Mouse (Mus musculus) liver, embryonic 16.5 days (tissue): ENCODE data around the gene Tsen15. TPM values are rescaled to one million over a fixed set of nuclear protein-coding genes. Genes with fewer than 3 reads are reported as not detected.

Experiments used
- ATAC-seq: fragments of 200-750 bp; cut with Nextera tagmentation; 2 replicates; pipeline ENCODE4 v1.8.0; 2017; ENCODE audit warnings: low read depth, mild to moderate bottlenecking, moderate number of reproducible peaks, moderate library complexity
- H3K27ac ChIP-seq: fragments of 300-500 bp; sonication (generic); 2 replicates; pipeline ENCODE4 v1.5.1; 2014; ENCODE audit warnings: mild to moderate bottlenecking, low read length
- H3K27me3 ChIP-seq: fragments of 300-500 bp; sonication (generic); 2 replicates; pipeline ENCODE4 v1.6.1; 2014; ENCODE audit warnings: low read depth, low read length, mixed read lengths; ENCODE audit not compliant: control insufficient read depth, insufficient read depth
- H3K36me3 ChIP-seq: fragments of 300-500 bp; sonication (generic); 2 replicates; pipeline ENCODE4 v1.6.1; 2014; ENCODE audit warnings: mild to moderate bottlenecking; ENCODE audit not compliant: control insufficient read depth, insufficient read depth
- H3K4me1 ChIP-seq: fragments of 300-500 bp; sonication (generic); 2 replicates; pipeline ENCODE4 v1.6.1; 2014; ENCODE audit warnings: low read depth, low read length, mixed read lengths; ENCODE audit not compliant: control insufficient read depth
- H3K4me2 ChIP-seq: fragments of 300-500 bp; sonication (generic); 2 replicates; pipeline ENCODE4 v1.6.1; 2014; ENCODE audit warnings: low read depth, low read length, mixed read lengths
- H3K4me3 ChIP-seq: fragments of 300-500 bp; sonication (generic); 2 replicates; pipeline ENCODE4 v1.5.1; 2014; ENCODE audit warnings: low read depth, mild to moderate bottlenecking, low read length
- H3K9ac ChIP-seq: fragments of 300-500 bp; sonication (generic); 2 replicates; pipeline ENCODE4 v1.6.1; 2014; ENCODE audit warnings: low read depth, low read length
- H3K9me3 ChIP-seq: fragments of 300-500 bp; sonication (generic); replicated peaks from 2 replicates; pipeline ENCODE4 v1.6.1; 2016; ENCODE audit warnings: low read length; ENCODE audit not compliant: control insufficient read depth
- WGBS: fragments of 180-500 bp; shearing (Covaris S2); extraction: QIAGEN DNeasy Blood & Tissue Kit; methylation state at CpG from one replicate; pipeline ENCODE4 v1.1.7; 2014; ENCODE audit not compliant: insufficient replicate concordance; 5-methylcytosine and 5-hydroxymethylcytosine counted together
- polyA plus RNA-seq: library from polyadenylated mRNA; unstranded; fragments of >200 nt; fragmentation: Nextera tagmentation; extraction: Ambion mirVana; gene quantifications from 2 replicates; pipeline ENCODE4 v1.2.1, GENCODE M21; 2015

The Tsen15 gene
- polyA plus RNA-seq, 1 experiment from 2014 or later: 17.6 TPM

DNA sequence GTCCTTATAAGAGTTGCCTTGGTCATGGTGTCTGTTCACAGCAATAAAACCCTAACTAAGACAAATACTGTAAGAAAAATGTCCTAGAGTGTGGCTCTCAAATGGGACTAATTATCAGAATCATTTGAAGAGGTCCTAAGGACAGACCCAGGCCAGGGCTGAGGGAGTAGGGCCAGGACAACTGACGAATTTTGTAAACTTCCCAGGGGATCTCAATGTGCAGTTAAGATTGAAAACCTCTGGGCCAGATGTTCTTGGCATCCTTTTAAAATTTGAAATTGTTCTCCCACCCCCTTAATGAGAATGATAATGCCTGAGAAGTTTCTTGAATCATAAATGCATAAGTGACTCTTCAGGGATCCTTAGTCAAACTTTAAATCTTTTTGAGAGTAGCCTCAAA lies 27.5 kb upstream of the Tsen15 start:
- H3K9ac ChIP-seq: no peak overlapping the region
- ATAC-seq: no peak
- no peaks in the 10 kb centered on the region for H3K27me3 ChIP-seq
- no peaks in the 10 kb centered on the region for H3K36me3 ChIP-seq
- no peaks in the 10 kb centered on the region for H3K4me1 ChIP-seq
- no peaks in the 10 kb centered on the region; the same call in 1 of the 2 replicates for H3K9me3 ChIP-seq
- H3K4me2 ChIP-seq: no peak overlapping the region
- 45% methylated on average over 1 of the region's 1 CpGs for WGBS
- H3K27ac ChIP-seq: no peak overlapping the region
- no peak overlapping the region for H3K4me3 ChIP-seq

DNA sequence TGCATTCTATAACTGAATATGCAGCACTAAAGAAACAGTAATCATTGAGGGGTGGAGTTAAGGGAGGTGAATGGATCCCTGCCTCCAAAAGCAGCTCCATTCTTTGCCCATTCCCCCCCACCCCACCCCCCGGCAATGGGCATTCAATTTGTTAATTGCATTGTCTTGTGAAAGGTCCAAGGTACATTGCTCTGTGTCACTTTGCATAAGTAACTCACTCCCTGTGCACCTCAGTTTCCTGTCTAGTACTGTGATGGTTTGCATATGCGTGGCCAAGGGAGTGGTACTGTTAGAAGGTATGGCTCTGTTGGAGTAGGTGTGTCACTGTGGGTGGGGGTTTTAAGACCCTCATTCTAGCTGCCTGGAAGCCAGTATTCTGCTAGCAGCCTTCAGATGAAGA lies 26.6 kb upstream of the Tsen15 start:
- H3K4me2 ChIP-seq: no peak overlapping the region
- H3K27me3 ChIP-seq: no peaks in the 10 kb centered on the region
- no peak overlapping the region for H3K9ac ChIP-seq
- H3K9me3 ChIP-seq: no peaks in the 10 kb centered on the region; the same call in 1 of the 2 replicates
- no peak for ATAC-seq
- H3K4me3 ChIP-seq: no peak overlapping the region
- H3K36me3 ChIP-seq: no peaks in the 10 kb centered on the region
- no peak overlapping the region for H3K27ac ChIP-seq
- H3K4me1 ChIP-seq: no peaks in the 10 kb centered on the region
- 70% methylated on average over 2 of the region's 2 CpGs for WGBS

DNA sequence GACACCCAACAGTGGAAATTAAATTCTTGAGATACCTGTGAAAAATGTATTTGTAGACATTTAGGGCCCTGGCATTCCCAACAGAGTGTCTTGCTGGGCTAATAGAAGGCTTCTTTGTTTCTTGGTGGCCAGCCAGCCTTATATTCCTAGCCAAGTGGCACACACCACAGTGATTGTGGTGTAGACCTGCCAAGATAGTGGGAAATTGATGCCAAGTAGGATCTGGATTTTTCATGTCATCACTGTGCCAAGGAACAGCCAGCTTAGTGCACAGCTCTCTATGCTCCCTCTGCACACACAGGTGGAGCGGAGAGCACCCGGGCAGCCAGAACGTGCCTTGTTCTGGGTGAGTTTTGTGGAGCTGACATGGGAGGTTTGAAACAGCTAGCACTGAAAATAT lies 24.2 kb upstream of the Tsen15 start:
- 77% methylated on average over 3 of the region's 3 CpGs for WGBS
- Histone ChIP-seq H3K36me3 (no peaks in the 10 kb centered on the region), H3K4me2 (no peak overlapping the region), H3K4me3 (no peak overlapping the region), H3K27ac (no peak overlapping the region), H3K9me3 (no peaks in the 10 kb centered on the region; the same call in 1 of the 2 replicates), H3K9ac (no peak overlapping the region), H3K4me1 (no peaks in the 10 kb centered on the region), H3K27me3 (no peaks in the 10 kb centered on the region)
- no peak for ATAC-seq

DNA sequence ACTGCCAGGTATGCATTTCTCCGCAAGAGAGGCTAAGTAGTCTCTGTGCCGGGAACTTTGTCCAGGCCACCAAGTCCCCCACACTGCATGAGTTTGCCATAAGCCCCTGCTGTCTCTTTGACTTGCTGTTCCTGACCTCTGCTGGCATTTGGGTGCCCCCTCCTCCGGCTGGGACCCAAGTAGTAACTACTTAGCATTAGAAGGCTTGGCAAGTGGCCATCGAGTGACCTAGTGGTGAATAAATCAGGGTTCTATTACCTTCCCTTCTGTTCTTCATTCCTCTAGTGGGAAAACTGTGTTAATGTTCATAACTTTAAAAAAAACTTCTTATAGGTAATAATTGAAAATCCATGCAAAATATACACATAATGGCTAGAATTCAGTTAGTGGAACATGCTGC lies 22.9 kb upstream of the Tsen15 start:
- no peak for ATAC-seq

DNA sequence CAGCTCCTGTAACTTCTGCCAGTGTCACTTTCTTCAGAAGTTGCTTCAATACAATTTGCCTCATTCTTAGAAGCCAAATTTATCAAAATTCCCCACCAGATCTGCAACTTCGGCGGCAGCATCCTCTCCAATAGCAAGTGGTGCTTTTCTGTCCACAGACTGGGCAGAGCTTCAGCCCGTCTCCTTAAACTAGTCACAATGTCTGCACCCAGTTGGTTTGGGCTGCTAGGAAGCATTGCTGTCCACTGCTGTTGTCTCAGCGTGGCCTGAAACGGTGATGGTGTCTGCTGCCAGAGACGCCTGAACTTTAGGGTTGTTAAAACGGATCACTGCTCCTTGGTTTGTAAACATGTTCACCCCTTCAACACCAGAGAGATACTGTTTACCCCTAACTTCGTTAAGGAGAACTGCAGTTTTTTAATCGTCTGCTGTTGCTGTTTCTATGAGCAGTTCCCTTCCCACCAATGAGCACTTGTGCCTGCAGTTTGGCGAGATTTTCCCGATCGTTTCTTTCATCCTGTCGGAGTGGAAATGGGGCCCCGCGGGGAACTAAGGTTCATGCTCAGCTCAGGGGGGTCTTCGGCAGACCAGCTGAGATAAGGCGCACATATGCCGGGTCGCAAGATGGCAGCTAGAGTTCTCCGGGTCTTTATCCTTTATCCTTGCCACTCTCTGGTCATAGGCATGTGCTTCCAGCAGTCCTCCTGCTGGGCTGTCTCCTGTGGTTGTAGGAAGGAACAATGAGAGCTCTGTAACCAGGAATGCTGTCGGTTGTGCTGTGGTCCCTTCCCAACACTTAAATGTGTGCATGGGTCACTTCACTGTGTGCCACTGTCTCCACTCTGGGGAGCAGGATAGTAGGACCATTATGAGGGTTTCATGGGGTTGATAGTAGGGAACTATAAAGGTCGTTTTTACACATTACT lies 20.8 kb upstream of the Tsen15 start:
- 43% methylated on average over 22 of the region's 22 CpGs for WGBS
- Histone ChIP-seq H3K4me2 (no peak overlapping the region), H3K4me1 (no peaks in the 10 kb centered on the region), H3K9ac (no peak overlapping the region), H3K4me3 (no peak overlapping the region), H3K9me3 (no peaks in the 10 kb centered on the region; the same call in 1 of the 2 replicates), H3K27ac (no peak overlapping the region), H3K27me3 (no peaks in the 10 kb centered on the region), H3K36me3 (no peaks in the 10 kb centered on the region)
- no peak for ATAC-seq

More for the DNA sequence above, 22.9 kb upstream of the Tsen15 start:
- Histone ChIP-seq H3K4me2 (no peak overlapping the region), H3K4me1 (no peaks in the 10 kb centered on the region), H3K9ac (no peak overlapping the region), H3K27me3 (no peaks in the 10 kb centered on the region), H3K9me3 (no peaks in the 10 kb centered on the region; the same call in 1 of the 2 replicates), H3K4me3 (no peak overlapping the region), H3K36me3 (no peaks in the 10 kb centered on the region), H3K27ac (no peak overlapping the region)
- WGBS: 72% methylated on average over 4 of the region's 4 CpGs

DNA sequence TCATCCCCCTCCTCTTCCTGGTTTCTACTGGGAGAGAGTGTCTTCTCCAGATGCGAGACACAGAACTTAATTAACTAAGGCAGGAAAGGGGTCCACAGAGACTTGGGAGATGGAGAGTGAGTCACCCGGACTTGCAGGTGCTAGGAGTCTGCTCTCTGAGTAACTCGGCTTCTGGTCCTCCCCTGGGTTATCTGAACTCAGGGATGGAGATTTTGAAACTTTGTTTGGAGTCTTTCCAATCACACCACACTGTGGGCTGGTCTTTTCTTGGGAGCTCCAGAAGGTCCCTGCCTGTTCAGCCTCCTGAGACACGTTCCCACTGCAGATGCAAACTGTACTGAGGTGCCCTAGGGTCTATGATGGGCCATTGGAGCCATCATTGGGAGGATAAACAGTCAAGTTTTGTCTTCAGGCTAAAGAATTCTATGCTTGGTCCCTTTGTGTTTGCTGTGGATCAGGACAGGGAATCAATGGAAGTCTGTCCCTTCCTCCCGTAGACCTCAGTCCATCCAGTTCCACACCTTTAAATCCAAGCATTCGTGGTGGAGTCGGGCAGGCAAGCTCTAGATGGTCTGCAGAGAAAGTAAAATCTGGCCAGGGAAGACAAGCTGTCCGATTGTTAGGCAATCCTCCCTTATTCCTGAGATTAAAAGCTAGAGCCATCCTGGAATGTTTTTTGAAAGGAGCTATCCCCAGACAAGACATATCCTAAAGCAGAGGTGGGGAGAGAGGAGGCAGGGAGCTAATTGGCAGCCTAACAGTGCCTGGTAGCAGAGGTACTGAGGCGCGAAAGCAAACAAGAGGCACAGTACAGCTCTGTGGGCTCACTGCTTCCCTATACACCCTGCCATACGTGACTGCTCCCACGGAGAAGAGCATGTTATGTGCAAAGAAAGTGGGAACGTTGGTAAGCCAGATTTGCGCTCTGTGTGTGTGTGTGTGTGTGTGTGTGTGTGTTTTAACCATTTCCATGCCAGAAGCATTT lies 14.4 kb upstream of the Tsen15 start:
- Histone ChIP-seq H3K9me3 (no peaks in the 10 kb centered on the region), H3K4me2 (peak overlapping the region; percentile 57), H3K9ac (no peak overlapping the region), H3K4me3 (peak overlapping the region; percentile 56), H3K36me3 (no peaks in the 10 kb centered on the region), H3K4me1 (no peaks in the 10 kb centered on the region), H3K27me3 (peaks cover 29% of the 10 kb centered on the region), H3K27ac (no peak overlapping the region)
- 24% methylated on average over 14 of the region's 14 CpGs for WGBS
- ATAC-seq: no peak

DNA sequence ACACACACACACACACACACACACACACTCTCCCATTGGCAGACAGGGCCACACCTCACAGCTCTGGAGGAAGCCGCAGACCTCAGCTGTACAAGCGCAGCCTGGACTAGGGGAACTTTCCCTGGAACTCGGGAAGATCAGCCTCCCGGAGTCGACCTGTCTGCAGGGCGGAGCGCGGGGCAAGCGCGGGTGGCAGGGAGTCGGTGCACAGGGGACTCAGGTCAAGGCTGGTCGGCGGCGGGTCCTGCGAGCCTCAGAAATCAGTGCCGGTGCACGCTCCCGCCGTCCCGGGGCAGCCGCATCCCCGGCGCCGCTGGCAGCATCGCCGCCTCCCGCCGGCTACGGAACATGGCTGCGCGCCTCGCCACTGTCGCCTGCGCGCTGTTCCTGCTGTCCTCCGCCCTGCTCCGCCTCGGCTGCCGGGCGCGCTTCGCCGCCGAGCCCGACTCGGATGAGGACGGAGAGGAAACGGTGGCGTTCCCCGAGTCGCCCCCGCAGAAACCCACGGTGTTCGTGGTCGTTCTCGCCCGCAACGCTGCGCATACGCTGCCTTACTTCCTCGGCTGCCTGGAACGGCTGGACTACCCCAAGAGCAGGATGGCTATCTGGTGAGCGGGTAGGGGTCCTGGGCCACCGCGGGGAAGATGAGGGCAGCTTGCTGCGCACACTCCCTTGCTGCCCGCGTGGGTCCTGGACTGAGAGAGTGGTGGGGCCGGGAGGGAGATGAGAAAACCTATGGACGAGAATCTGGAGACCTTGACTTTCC lies 13.5 kb upstream of the Tsen15 start, which contains the start of gene Colgalt2:
Colgalt2 (plus strand) TSS at position 41 of the 766 bp plus-strand sequence.
- H3K36me3 ChIP-seq: no peaks in the 10 kb centered on the region
- H3K27me3 ChIP-seq: peaks cover 29% of the 10 kb centered on the region
- H3K27ac ChIP-seq: no peak within 1 kb of the TSS
- H3K9me3 ChIP-seq: no peaks in the 10 kb centered on the region
- peak within 1 kb of the TSS; percentile 57 for H3K4me2 ChIP-seq
- ATAC-seq: peak; percentile 62
- peak within 1 kb of the TSS; percentile 56 for H3K4me3 ChIP-seq
- under 1% methylated on average over 63 of the region's 70 CpGs for WGBS
- H3K9ac ChIP-seq: no peak within 1 kb of the TSS; the same call in 1 of the 2 replicates
- no peaks in the 10 kb centered on the region for H3K4me1 ChIP-seq

DNA sequence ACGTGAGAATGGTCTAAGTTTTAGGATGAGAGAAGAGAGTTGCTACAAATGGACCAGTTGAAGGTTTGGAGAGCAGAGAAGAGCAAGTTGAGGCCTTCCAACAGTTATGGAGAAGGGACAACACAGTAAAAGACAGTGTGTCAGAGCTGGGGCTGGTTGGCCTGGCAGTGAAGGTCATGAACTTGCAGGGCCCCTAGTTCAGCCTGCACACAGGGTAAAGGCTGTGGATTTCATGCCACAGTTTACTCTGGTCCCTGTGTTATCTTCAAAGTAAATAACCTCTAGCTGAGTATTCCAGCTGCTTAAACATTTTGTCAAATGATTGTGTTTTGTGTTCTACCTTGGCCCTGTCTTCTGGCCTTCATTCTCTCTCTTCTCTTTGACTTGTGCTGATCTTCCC lies 12.2 kb upstream of the Tsen15 start:
- peaks cover 29% of the 10 kb centered on the region for H3K27me3 ChIP-seq
- H3K27ac ChIP-seq: no peak overlapping the region
- H3K4me3 ChIP-seq: no peak overlapping the region
- H3K9me3 ChIP-seq: no peaks in the 10 kb centered on the region
- WGBS: 23% methylated on average over 1 of the region's 1 CpGs
- no peaks in the 10 kb centered on the region for H3K36me3 ChIP-seq
- no peak overlapping the region for H3K9ac ChIP-seq
- ATAC-seq: peak; percentile 72
- H3K4me2 ChIP-seq: no peak overlapping the region
- no peaks in the 10 kb centered on the region for H3K4me1 ChIP-seq
